Mouse (Mus musculus) limb, embryonic 11.5 days (tissue): Measurements from ENCODE around the gene Cdk1. TPM values are rescaled to one million over a fixed set of nuclear protein-coding genes. Genes with fewer than 3 reads are reported as not detected.

Source experiments
- ATAC-seq: fragments of 200-750 bp; cut with Nextera tagmentation; 2 replicates; pipeline ENCODE4 v1.8.0; 2017; ENCODE audit warnings: low read depth; ENCODE audit not compliant: insufficient number of reproducible peaks, low FRiP score, low TSS enrichment
- DNase-seq: peaks from one replicate; pipeline ENCODE4 v3.0.0-alpha.2; 2015; ENCODE audit warnings: low spot score
- H3K27ac ChIP-seq: fragments of 300-500 bp; sonication (generic); replicated peaks from 2 replicates; pipeline ENCODE4 v1.5.1; 2014; ENCODE audit warnings: low read depth, mild to moderate bottlenecking, low read length
- H3K27me3 ChIP-seq: fragments of 300-500 bp; sonication (generic); 2 replicates; pipeline ENCODE4 v1.6.1; 2014; ENCODE audit warnings: mild to moderate bottlenecking, low read length, mixed read lengths; ENCODE audit not compliant: control insufficient read depth, insufficient read depth
- H3K36me3 ChIP-seq: fragments of 300-500 bp; sonication (generic); 2 replicates; pipeline ENCODE4 v1.6.1; 2014; ENCODE audit warnings: mild to moderate bottlenecking, low read length, moderate library complexity, mixed read lengths; ENCODE audit not compliant: control insufficient read depth, insufficient read depth
- H3K4me1 ChIP-seq: fragments of 300-500 bp; sonication (generic); 2 replicates; pipeline ENCODE4 v1.6.1; 2014; ENCODE audit warnings: low read length, mixed read lengths; ENCODE audit not compliant: control insufficient read depth, insufficient read depth
- H3K4me2 ChIP-seq: fragments of 300-500 bp; sonication (generic); 2 replicates; pipeline ENCODE4 v1.6.1; 2014; ENCODE audit warnings: low read depth, mild to moderate bottlenecking, moderate library complexity; ENCODE audit not compliant: severe bottlenecking
- H3K4me3 ChIP-seq: fragments of 300-500 bp; sonication (generic); 2 replicates; pipeline ENCODE4 v1.5.1; 2014; ENCODE audit warnings: low read depth, low read length
- H3K9ac ChIP-seq: fragments of 300-500 bp; sonication (generic); 2 replicates; pipeline ENCODE4 v1.6.1; 2014; ENCODE audit warnings: mild to moderate bottlenecking, low read length
- H3K9me3 ChIP-seq: fragments of 300-500 bp; sonication (generic); 2 replicates; pipeline ENCODE4 v1.6.1; 2016; ENCODE audit warnings: low read length; ENCODE audit not compliant: control insufficient read depth
- WGBS: fragments of 180-500 bp; shearing (Covaris S2); extraction: QIAGEN DNeasy Blood & Tissue Kit; methylation state at CpG from one replicate; pipeline ENCODE4 v1.1.7; 2014; 5-methylcytosine and 5-hydroxymethylcytosine counted together
- polyA plus RNA-seq: library from polyadenylated mRNA; unstranded; fragments of >200 nt; fragmentation: Nextera tagmentation; extraction: Ambion mirVana; gene quantifications from 2 replicates; pipeline ENCODE4 v1.2.1, GENCODE M21; 2014

Gene Cdk1
- polyA plus RNA-seq, 1 experiment from 2014 or later: 536 TPM

DNA sequence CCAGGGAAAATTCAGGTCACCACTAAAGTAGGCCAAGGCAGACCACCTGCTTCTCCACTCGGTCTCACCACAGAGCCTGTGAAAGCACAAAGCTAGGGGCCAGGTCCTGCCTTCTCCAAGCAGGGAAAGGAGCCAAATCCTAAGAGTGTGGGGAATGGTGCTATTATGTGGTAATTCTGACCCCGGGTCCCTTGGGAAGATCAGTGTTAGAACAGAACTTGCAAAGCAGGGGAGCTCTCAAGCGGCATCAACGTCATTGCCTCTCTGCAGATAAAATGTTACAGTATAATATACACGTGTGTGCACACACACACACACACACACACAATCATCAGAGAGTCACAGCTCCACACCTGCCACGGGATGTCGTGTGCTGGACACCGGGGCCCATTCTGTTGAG lies 62.0 kb downstream of the Cdk1 start:
- Histone ChIP-seq H3K27me3 (no peaks in the 10 kb centered on the region), H3K4me2 (no peak overlapping the region), H3K36me3 (no peaks in the 10 kb centered on the region; the same call in 1 of the 2 replicates), H3K4me3 (no peak overlapping the region), H3K9ac (no peak overlapping the region), H3K27ac (no peak overlapping the region), H3K4me1 (no peaks in the 10 kb centered on the region), H3K9me3 (no peaks in the 10 kb centered on the region)
- no peak for DNase-seq
- ATAC-seq: no peak
- WGBS: 96% methylated on average over 8 of the region's 8 CpGs

DNA sequence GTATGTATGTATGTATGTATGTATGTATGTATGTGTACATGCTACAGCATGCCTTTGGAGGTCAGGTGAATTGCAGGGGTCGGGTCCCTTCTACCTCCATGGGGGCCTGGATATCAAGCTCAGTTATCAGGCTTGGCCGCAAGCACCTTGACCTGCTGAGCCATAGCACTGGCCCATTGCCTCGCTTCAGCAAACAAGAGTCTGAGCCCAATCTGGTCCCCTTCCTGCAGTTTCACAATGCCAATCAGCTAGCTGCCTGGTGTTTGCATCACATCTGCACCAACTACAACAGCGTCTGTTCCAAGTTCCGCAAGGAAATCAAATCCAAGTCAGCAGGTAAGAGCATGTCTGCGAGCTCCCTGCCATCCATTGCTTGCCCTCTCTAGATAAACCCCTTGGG lies 64.0 kb downstream of the Cdk1 start:
- Histone ChIP-seq H3K9me3 (no peaks in the 10 kb centered on the region), H3K9ac (no peak overlapping the region), H3K4me1 (no peaks in the 10 kb centered on the region), H3K4me2 (no peak overlapping the region), H3K4me3 (no peak overlapping the region), H3K27me3 (no peaks in the 10 kb centered on the region), H3K27ac (no peak overlapping the region), H3K36me3 (peaks cover 2% of the 10 kb centered on the region; the same call in 1 of the 2 replicates)
- ATAC-seq (no peak), DNase-seq (no peak)
- WGBS: 85% methylated on average over 6 of the region's 6 CpGs

DNA sequence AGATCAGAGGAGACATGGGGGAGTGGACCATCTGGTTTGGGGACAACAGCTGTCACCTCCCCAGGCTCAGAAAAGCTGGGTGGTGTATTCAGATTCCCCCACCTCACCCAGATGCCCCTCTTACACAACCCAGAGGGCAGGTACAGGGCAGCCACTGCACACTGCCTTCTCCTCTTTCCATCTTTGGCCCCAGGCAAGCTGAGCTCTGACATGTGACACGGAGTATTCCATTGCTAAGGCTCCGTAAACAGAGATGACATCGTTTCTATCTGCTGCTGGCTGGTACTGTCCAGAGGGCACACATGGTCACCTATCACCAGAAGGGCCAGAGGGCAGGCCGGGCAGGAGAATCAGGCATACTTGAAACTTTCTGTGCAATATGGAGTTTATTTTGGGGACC lies 64.7 kb downstream of the Cdk1 start:
- ATAC-seq (no peak), DNase-seq (no peak)
- Histone ChIP-seq H3K4me1 (no peaks in the 10 kb centered on the region), H3K4me2 (no peak overlapping the region), H3K9me3 (no peaks in the 10 kb centered on the region), H3K27me3 (no peaks in the 10 kb centered on the region), H3K4me3 (no peak overlapping the region), H3K36me3 (peaks cover 2% of the 10 kb centered on the region; the same call in 1 of the 2 replicates), H3K27ac (no peak overlapping the region), H3K9ac (no peak overlapping the region)
- 93% methylated on average over 4 of the region's 4 CpGs for WGBS

DNA sequence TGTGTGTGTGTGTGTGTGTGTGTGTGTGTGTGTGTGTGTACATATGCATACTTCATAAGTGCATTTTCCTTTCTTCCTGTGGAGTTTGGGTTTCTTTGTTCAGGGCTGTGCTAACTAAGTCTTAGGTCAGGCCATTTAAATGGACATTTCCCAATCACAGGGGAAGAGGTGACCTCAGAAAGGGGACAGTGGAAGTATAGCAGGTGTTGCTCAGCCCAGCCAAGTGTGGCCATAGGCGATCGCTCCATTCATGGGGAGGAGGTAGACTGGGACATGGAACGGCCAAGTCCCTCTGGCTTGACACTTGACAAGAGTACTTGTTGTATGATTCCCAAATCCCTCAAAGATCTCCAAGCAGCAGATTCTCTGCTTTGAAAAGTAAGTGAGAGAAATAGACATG lies 65.8 kb downstream of the Cdk1 start:
- WGBS: 93% methylated on average over 3 of the region's 3 CpGs
- Histone ChIP-seq H3K27ac (no peak overlapping the region), H3K36me3 (peaks cover 2% of the 10 kb centered on the region; the same call in 1 of the 2 replicates), H3K9ac (no peak overlapping the region), H3K27me3 (no peaks in the 10 kb centered on the region), H3K4me2 (no peak overlapping the region), H3K4me3 (no peak overlapping the region), H3K4me1 (no peaks in the 10 kb centered on the region), H3K9me3 (no peaks in the 10 kb centered on the region)
- ATAC-seq (no peak), DNase-seq (no peak)

Other genes starting within 250 kb of the Cdk1 start
- gene Rhobtb1, start 201.5 kb downstream of the Cdk1 start, polyA plus RNA-seq: 23.8 and 25.9 TPM in 2 replicates
- gene A930033H14Rik, start 139.8 kb downstream of the Cdk1 start, polyA plus RNA-seq: 2.2 and 2.3 TPM in 2 replicates
- gene Ank3, start 45.8 kb upstream of the Cdk1 start, polyA plus RNA-seq: 22.3 and 25.1 TPM in 2 replicates